Mouse (Mus musculus): Measurements from ENCODE around the gene Klhl21.

DNA sequence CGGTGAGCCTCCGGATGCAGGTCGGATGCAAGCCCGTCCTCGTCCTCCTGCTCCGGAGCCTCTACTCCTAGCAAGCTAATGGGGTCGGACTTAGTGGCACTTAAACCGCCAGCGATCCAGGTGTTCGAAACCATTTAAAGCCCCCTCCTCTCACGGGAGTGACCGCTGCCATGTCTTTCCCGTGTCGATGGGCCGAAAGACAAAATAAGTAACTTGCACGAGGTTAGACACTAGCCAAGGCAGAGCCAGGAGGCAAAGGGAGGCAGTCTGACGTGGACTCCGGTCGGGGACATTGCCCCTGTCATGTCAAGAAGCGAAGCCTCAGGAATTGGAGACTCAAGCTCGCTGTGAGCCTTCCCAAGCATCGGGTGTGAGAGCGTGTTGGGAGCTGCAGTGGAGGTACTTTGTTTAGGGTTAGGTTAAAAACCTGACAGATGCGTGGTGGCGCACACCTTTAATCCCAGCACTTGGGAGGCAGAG is 31.3 kb downstream of the Klhl21 start:
- no peak for TF ChIP-seq MAFK (IDR thresholded peaks at IDR 0.05; ENCODE audit: insufficient read depth, low read depth, low read length)
- TF ChIP-seq ZC3H11A (IDR thresholded peaks at IDR 0.05; ENCODE audit: borderline replicate concordance, low read depth, low read length), result no peak
- no peak for TF ChIP-seq ZNF384 (IDR thresholded peaks at IDR 0.05; ENCODE audit: low read depth, low read length)
